In the genomic region with DNA sequence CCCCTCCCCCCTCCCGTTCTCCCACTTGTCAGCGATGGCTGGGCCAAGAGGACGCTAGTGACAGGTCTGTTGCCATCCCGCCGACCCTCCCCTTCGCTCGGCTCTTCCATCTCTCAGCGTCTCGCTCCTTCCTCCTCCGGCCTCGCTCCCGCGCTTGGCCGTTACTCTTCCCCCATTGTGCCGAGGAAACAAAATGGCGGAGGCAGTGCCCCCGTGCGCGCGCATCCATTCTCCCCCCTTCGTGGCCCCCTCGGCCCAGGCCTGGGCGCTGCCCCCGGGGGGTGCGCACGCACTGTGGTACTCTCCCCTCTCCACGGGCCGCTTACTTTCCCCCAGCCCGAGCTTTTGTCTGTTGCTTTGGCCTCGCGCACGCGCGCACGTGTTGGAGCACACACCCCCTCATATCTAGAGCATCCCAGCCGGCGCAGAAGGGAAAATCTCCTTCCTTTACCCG, we compare ENCODE assay signal across 7 mouse cellular contexts. TPM values are rescaled to one million over a fixed set of nuclear protein-coding genes. Genes with fewer than 3 reads are reported as not detected.
A peak's percentile ranks its signal among the peaks of the same experiment; 100 is the strongest.
DNase-seq lines count a peak whose midpoint lies in the region; ATAC-seq lines count a peak whose summit lies in the region.

No protein-coding gene starts in this region.

- peaks cover 14% of the 10 kb centered on the region; the same call in 1 of the 2 replicates for H3K4me1 ChIP-seq in intestine, embryonic 16.5 days (ENCODE audit: control insufficient read depth, insufficient read depth, low read length)
- H3K4me1 ChIP-seq in midbrain, embryonic 11.5 days (ENCODE audit: control insufficient read depth, insufficient read depth, low read length): peaks cover 8% of the 10 kb centered on the region

- H3K36me3 ChIP-seq in intestine, embryonic 16.5 days (ENCODE audit: control insufficient read depth, insufficient read depth, low read length): peaks cover 5% of the 10 kb centered on the region
- H3K36me3 ChIP-seq in midbrain, embryonic 11.5 days (ENCODE audit: control insufficient read depth, insufficient read depth, low read length): 0 out of 2 replicates have a peak, but pooled peaks cover 2% of the 10 kb centered on the region

- peak overlapping the region; percentile 70 for H3K4me2 ChIP-seq in intestine, embryonic 16.5 days (ENCODE audit: low read depth, low read length)
- peak overlapping the region; percentile 68 for H3K4me2 ChIP-seq in midbrain, embryonic 11.5 days

- H3K27me3 ChIP-seq in intestine, embryonic 16.5 days (replicated peaks; ENCODE audit: control insufficient read depth, insufficient read depth, low read length): no peaks in the 10 kb centered on the region
- no peaks in the 10 kb centered on the region for H3K27me3 ChIP-seq in midbrain, embryonic 11.5 days (ENCODE audit: control insufficient read depth, insufficient read depth, low read length)

- WGBS in intestine, embryonic 16.5 days: under 1% methylated on average over 36 of the region's 38 CpGs
- WGBS in midbrain, embryonic 11.5 days: 1% methylated on average over 38 of the region's 38 CpGs

- peak overlapping the region; percentile 83 for H3K27ac ChIP-seq in intestine, embryonic 16.5 days (ENCODE audit: low read length)
- H3K27ac ChIP-seq in midbrain, embryonic 11.5 days (ENCODE audit: low read depth, low read length): peak overlapping the region; percentile 87

- peak; percentile 57 for ATAC-seq in intestine, embryonic 16.5 days
- ATAC-seq in midbrain, embryonic 11.5 days (ENCODE audit: low FRiP score): peak; percentile 76

- DNase-seq in adrenal gland, adult 18-20 months (ENCODE audit: low spot score in 2 of 2): peak; percentile 54 to 69
- peak; percentile 85 for DNase-seq in embryo, embryonic 10.5 days (ENCODE audit: low spot score)
- DNase-seq in gastrocnemius, postnatal 25 days: peak; percentile 73
- DNase-seq in left cerebral cortex, postnatal 4 days: peak; percentile 78
- DNase-seq in midbrain, embryonic 11.5 days (ENCODE audit: low spot score, missing footprints): peak; percentile 98
- peak; percentile 49 for DNase-seq in skeletal muscle tissue, adult 2 months (ENCODE audit: low read depth, low spot score)

- H3K4me3 ChIP-seq in intestine, embryonic 16.5 days (ENCODE audit: low read length): peak overlapping the region; percentile 82
- H3K4me3 ChIP-seq in midbrain, embryonic 11.5 days (ENCODE audit: low read depth, low read length): peak overlapping the region; percentile 94

- H3K9me3 ChIP-seq in intestine, embryonic 16.5 days (ENCODE audit: control insufficient read depth, low read length): no peaks in the 10 kb centered on the region
- H3K9me3 ChIP-seq in midbrain, embryonic 11.5 days (ENCODE audit: control insufficient read depth, low read length): no peaks in the 10 kb centered on the region

- intact Hi-C loops in left cerebral cortex, postnatal 4 days (cut with DNase I): no loop called here

- peak overlapping the region; percentile 80 for H3K9ac ChIP-seq in intestine, embryonic 16.5 days (ENCODE audit: low read depth, low read length)
- peak overlapping the region; percentile 96 for H3K9ac ChIP-seq in midbrain, embryonic 11.5 days (ENCODE audit: low read length)

RNA-seq across cellular contexts. Expression of a gene that starts 0.5 kb away (rescaled TPM):
- total RNA-seq in adrenal gland, adult 18-20 months (2021): 10 to 100 TPM; 56.5 to 59.6 TPM
- total RNA-seq in gastrocnemius, postnatal 25 days (2021): 10 to 100 TPM; 17.9 to 19.2 TPM
- polyA plus RNA-seq in intestine, embryonic 16.5 days (2015; fragmentation: Nextera tagmentation; extraction: Ambion mirVana): 119 and 127 TPM in 2 replicates
- 100 to 1,000 TPM; 170 to 172 TPM for total RNA-seq in left cerebral cortex, postnatal 4 days (2021)
- 263 and 266 TPM in 2 replicates for polyA plus RNA-seq in midbrain, embryonic 11.5 days (2014; fragmentation: Nextera tagmentation; extraction: Ambion mirVana)

RNA-seq across cellular contexts. Expression of a gene that starts 43.5 kb away (rescaled TPM):
- total RNA-seq in adrenal gland, adult 18-20 months (2021): 10 to 100 TPM; 15.6 to 18.5 TPM
- 1 to 10 TPM; 5.3 to 7.7 TPM for total RNA-seq in gastrocnemius, postnatal 25 days (2021)
- 51.1 and 60.3 TPM in 2 replicates for polyA plus RNA-seq in intestine, embryonic 16.5 days (2015; fragmentation: Nextera tagmentation; extraction: Ambion mirVana)
- total RNA-seq in left cerebral cortex, postnatal 4 days (2021): 10 to 100 TPM; 38.2 to 41.0 TPM
- 46.2 and 46.8 TPM in 2 replicates for polyA plus RNA-seq in midbrain, embryonic 11.5 days (2014; fragmentation: Nextera tagmentation; extraction: Ambion mirVana)

RNA-seq across cellular contexts. Expression of a gene that starts 47.7 kb away (rescaled TPM):
- total RNA-seq in adrenal gland, adult 18-20 months (2021): 10 to 100 TPM; 36.3 to 48.3 TPM
- total RNA-seq in gastrocnemius, postnatal 25 days (2021): 100 to 1,000 TPM; 117 to 128 TPM
- polyA plus RNA-seq in intestine, embryonic 16.5 days (2015; fragmentation: Nextera tagmentation; extraction: Ambion mirVana): 44.6 and 50.2 TPM in 2 replicates
- total RNA-seq in left cerebral cortex, postnatal 4 days (2021): 10 to 100 TPM; 69.9 to 71.5 TPM
- polyA plus RNA-seq in midbrain, embryonic 11.5 days (2014; fragmentation: Nextera tagmentation; extraction: Ambion mirVana): 53.9 and 58.6 TPM in 2 replicates

RNA-seq across cellular contexts. Expression of a gene that starts 56.0 kb away (rescaled TPM):
- not detected for total RNA-seq in adrenal gland, adult 18-20 months (2021)
- not detected for total RNA-seq in gastrocnemius, postnatal 25 days (2021)
- 158 and 172 TPM in 2 replicates for polyA plus RNA-seq in intestine, embryonic 16.5 days (2015; fragmentation: Nextera tagmentation; extraction: Ambion mirVana)
- total RNA-seq in left cerebral cortex, postnatal 4 days (2021): 1 to 10 TPM; 1.3 to 3.7 TPM
- polyA plus RNA-seq in midbrain, embryonic 11.5 days (2014; fragmentation: Nextera tagmentation; extraction: Ambion mirVana): 0.36 and 0.68 TPM in 2 replicates

RNA-seq across cellular contexts. Expression of a gene that starts 56.5 kb away (rescaled TPM):
- 100 to 1,000 TPM in 1 of 2 experiments, 10 to 100 TPM in 1; 88.5 to 112 TPM for total RNA-seq in adrenal gland, adult 18-20 months (2021)
- total RNA-seq in gastrocnemius, postnatal 25 days (2021): 10 to 100 TPM; 39.9 to 41.6 TPM
- polyA plus RNA-seq in intestine, embryonic 16.5 days (2015; fragmentation: Nextera tagmentation; extraction: Ambion mirVana): 77.7 and 82.5 TPM in 2 replicates
- 10 to 100 TPM; 87.1 to 92.7 TPM for total RNA-seq in left cerebral cortex, postnatal 4 days (2021)
- polyA plus RNA-seq in midbrain, embryonic 11.5 days (2014; fragmentation: Nextera tagmentation; extraction: Ambion mirVana): 55.0 and 60.6 TPM in 2 replicates

Comparison
In these comparisons a context has a peak if more than half of its experiments do, and no peak if none do; other contexts are left out.
1. Peak in every context shown above with its lines: DNase-seq, ATAC-seq, H3K4me3 ChIP-seq and H3K27ac ChIP-seq.